Mouse (Mus musculus): ENCODE data around the gene Dctn3.

The Dctn3 gene

GRCm38 (mm10) chr4:41671963-41672480, 50.9 kb downstream of the Dctn3 start:
- no peak for DNase-seq (ENCODE audit: low read depth, low spot score)

GRCm38 (mm10) chr4:41671500-41671899, 51.5 kb downstream of the Dctn3 start:
- no peak for DNase-seq (ENCODE audit: low read depth, low spot score)

- no peak for DNase-seq (ENCODE audit: low read depth, low spot score)
Observed at GRCm38 (mm10) chr4:41670836-41671235, 52.1 kb downstream of the Dctn3 start.

- no peak for DNase-seq (ENCODE audit: low read depth, low spot score)
Observed at GRCm38 (mm10) chr4:41666646-41667045, 56.3 kb downstream of the Dctn3 start.

- no peak for DNase-seq (ENCODE audit: low read depth, low spot score)
Observed at GRCm38 (mm10) chr4:41665009-41665675, 57.8 kb downstream of the Dctn3 start.

All from telencephalon, adult 2 months (tissue).